Mouse (Mus musculus) spleen, adult 18-20 months (tissue): ENCODE measurements around the gene Ldlrad3.

Experiments used
- DNase-seq, 2 experiments: peaks; one replicate each; pipeline ENCODE4 v3.0.0; 2022; ENCODE audit warnings: mixed read lengths in 2 of 2

Ldlrad3 gene

DNA sequence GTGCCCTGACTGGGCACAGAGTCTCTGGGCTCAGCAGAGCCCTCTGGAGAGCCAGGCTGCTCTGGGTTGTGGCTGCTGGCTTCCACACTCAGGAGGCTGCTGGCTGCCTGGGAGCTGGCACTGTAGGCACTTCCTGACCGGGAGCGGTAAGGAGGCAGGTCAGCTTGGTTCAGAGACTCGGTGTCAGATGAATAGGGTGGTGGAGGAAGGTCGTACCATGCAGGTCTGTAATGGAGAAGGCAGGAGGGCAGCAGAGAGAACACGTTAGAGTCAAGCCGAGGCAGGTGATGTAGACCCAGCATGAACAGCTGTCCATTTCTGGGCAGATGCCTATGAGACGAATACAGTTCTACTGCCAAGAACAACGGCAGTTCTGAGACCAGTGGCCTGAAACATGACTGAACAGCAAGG lies 233.2 kb downstream of the Ldlrad3 start:
- DNase-seq = no peak

DNA sequence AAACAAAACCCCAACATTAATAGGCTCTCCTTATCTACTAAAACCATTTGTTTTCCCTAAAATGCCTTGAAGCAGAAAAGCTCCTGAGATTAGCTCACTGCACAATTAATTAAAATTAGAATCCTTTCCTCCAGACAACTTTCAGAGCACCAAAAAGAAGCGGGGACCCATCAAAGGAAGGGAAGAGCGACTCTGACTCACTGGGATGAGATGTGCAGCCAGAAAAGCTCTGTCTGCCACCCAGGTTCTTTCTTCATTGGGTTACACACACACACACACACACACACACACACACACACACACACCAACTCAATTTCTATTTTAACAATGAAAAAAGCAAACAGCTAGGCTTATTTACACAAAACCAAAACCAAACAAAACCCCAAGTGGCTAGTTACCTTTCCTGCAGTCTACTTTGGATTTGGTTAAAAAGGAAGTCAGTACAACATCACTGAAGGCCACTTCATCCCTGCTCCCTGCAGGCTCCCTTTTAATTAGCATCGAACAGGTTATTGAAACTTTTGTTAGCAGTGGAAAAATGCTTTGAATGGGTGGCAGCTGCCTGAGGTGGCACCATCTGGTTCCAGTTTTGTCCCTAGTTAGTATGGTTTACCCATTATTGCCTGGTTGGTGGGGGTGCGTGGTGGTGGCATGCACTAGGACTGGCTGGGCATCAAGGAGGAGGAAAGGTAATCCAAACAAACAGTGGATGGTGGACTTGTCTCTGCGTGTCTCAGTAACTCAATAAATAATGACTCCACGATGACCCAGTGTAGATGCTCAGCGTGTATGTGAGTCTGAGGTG lies 235.3 kb downstream of the Ldlrad3 start:
- no peak for DNase-seq

DNA sequence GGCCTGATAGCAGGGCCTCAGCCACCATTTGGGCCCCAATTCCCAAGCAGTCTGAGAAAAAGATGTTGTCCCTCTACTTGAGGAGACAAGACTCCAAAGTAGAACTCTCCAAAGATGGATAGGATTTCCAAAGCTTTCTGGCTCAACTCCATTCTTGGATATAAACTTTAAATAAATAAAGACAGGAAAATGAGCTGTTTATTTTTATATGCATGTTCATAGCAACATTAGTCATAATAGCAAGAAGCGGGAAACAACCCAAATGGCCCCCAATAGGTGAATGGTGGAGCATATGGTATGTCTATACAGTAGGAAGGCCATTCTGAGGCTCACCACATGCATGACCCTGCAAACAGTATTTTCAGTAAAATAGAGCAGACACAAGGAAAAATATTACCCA lies 251.2 kb downstream of the Ldlrad3 start:
- no peak for DNase-seq

DNA sequence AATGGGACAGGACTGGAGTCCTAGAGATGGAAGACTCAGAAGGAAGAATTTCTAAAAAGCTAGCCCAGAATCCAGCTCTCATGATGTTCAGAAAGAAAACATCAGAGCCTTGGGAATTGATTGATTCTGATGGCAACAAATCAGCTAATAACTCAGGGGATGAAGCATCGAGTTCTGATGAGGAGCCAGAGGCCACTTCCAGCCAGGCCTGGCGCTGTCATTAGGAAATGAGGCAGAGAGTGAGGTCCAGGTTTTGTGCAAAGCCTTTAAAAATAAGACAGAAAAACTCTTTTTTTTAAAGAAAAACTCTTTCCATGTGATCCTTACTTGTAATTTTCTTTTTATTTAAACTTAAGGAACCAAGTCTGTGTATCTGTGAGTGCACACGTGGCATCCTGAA lies 252.9 kb downstream of the Ldlrad3 start:
- no peak for DNase-seq

DNA sequence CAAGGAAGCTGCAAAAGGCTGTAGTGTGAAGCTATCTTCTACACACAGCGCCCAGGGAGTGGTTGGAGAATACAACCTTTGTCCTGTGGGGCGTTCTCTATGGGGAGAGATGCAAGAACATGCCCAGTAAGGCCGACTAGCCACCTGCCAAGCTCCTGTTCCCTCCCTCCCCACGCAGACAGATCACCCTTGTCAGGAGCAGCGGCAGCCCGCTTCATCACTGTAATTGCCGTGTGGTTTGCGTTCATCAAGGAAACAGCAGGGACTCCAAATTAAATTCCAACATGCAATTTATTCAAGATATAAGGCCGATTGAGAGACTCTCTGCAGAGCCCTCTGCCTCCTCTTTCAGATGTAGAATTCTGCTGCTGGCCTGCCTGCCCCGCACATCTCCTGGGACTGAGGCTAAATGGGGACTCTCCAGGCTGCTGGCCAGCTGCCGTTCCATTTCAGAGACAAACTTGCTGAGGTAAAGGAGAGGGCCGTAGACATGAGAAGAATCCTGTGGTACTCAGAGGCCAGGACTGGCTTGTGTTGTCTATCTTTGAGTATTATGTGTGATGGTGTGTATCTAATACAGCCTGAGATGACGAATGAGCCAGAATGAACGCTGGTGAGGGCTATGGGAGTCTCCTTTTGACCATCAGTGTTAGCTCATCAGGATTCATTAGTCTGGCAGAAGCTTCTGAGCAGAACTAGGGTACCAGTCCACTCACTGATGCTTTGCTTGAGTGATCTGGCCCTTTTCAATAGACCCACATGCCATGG lies 253.8 kb downstream of the Ldlrad3 start:
- no peak for DNase-seq

DNA sequence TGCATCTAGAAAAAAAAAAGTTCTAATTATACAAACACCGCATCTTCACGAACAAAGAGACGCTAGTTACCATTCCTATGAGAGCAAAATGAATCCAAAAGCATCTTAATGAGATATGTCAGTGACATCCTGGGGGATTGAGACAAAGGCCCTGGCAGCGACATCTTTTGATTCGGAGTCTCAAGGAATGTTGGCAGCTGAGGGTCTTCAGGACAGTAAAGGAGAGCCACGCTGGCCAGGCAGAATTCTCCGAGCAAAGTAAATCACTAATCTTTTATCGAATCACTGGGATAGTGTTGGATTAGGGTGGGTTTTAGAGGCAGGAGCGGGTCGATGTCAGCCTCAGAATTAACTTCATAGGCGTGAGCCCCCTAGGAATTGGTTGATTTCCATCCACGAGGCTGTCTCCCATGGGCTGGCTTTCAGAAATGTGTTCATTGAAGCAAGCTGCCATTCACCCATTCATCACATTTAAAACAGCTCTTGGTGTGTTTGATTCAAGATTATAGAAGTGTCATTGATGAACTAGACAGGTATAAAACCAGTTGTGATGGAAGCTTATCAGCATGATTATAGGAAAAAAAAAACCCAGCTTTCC lies 260.5 kb downstream of the Ldlrad3 start:
- no peak for DNase-seq

DNA sequence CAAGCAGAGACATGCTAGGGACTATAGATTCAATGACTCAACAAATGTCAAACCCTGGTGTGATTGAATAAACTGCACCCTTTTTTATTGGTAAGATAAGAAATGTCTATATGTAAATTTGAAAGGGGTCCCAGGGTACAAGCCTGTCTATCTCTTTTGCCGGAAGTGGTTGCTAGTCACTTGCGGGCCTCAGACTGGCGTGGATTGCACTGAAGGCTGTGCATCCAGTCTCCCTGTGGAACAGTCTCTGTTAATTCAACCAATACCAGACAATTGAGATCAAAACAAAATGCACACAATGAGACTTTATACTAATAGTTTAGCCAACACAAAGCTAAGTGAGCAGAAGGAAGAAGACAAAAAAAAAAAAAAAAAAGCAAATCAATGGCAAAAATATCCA lies 261.0 kb downstream of the Ldlrad3 start:
- no peak for DNase-seq

DNA sequence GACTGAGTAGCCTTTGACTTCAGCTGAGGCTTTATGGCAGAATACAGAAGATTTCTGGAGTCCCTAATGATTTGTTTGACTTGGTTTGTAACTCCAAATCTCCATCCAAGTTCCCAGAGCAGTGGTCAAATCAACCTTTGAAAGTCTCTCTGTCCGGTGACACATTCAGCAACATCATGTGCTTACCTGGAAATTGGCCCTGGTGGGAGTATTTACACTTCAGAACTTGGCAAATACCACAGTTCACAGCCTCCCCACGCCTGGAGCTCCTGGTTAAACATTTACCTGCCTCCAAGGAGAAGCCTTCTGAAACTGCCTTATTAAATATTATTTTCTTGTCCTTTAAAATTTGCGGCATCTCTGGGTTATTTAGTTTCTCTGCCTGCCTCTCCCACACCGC lies 263.0 kb downstream of the Ldlrad3 start:
- DNase-seq = no peak

DNA sequence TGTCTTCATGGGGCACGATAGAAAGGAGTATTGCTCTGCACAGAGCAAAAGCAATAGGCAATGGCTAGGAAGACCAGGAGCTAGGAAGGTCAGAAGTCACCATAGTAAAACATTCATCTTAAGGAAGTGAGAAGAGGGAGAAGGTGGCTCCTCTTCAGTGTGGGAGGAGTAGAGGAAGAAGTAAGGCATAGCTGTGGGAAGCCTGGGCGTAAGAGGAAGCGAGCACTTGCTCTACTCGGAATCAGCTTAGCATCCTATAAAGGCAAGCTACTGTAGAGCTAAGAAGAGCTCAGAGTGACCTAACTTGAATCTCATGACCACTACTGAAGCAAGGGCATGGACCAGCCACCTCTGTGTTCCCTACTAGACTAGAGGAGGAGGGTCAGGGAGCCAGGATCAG lies 263.9 kb downstream of the Ldlrad3 start:
- DNase-seq = no peak

DNA sequence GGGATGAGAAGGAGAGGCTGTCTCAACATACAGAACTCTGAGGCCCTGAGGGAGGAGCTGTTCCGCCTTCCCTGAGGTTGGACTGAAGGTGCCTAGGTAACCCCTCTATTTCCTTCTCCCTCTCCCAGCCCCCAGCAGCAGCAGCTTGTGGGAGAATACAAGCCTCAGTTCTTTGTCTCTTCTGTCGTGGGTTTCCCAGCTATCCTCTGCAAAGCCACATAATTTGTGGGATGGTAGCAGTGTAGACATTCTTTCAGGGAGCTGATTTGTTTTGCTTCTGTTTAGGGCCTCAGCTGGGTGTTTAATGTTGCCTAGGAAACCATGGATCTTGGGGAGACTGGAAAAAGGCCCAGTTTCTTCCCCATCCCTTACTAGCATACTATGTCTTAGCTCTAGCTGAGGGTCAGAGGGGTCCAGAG lies 266.0 kb downstream of the Ldlrad3 start:
- DNase-seq = no peak

DNA sequence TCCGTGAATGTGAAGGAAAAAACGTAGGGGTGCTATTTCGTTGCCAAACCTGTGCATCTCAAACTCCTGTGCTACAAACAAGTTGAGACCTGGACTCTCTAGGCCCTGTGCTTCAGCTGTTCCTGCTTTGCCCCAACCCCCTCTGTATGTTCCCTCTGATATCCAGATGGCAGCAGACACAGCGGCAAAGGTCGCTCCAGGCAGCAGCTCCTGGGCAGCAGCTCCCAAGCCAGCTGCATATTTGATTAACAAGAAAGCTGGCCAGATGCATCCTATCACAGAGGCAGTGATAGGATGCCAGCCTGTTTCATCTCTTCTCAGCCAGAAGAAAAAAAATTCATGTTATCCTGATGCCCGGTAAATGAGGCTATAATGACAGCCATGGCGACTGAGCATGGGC lies 267.7 kb downstream of the Ldlrad3 start:
- no peak for DNase-seq

DNA sequence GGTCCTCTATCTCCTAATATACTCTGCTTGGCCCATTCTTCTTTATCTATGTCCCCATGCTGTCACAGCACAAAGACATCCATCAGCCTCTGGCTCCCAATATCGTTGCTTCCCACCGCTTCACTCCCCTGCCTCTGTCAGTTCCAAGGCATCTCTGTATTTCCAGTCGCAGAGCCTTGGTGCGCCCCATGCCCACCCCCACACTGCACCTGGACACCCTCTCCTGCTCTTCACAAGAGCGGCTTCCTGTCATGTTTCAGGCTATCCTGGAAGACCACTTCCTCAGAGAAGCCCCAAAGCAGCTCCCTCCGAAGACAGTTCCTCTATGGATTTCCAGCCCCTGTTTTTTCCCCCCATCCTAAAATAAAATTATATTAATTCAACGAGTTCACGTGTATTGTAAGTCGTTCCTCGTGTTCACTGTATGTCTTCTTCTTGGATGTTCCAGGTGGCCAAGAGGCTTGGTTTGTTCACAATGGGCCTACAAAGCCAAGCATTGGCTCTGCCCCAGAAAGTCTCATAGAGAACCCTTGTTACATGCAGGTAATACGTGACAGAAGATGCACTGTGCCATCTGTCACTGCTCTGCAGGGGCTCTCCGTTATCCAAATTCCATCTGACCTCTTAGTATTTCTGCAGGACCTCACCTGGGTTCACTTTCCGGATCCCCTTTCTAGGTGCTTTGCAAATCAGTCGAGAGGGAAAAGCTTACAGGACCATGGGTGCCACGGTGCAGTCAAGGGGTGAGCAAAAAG lies 276.7 kb downstream of the Ldlrad3 start:
- no peak for DNase-seq

DNA sequence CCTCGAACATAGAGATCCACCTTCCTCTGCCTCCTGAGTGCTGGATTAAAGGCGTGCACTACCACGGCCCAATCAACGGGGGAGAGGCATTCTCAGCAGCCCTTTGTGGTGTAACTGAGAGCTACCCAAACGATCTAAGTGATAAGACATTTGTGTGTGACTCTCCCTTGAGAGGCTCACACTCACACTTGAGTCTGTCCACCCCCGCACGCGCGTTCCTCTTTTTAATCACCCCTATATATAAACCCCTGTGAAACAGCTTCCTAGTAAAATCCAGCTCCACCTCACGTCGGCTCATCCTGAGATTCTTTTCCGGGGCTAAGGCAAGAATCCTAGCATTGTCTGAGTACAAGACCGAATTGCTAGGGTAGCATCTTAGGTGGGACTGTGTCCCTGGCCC lies 277.4 kb downstream of the Ldlrad3 start:
- DNase-seq = no peak

DNA sequence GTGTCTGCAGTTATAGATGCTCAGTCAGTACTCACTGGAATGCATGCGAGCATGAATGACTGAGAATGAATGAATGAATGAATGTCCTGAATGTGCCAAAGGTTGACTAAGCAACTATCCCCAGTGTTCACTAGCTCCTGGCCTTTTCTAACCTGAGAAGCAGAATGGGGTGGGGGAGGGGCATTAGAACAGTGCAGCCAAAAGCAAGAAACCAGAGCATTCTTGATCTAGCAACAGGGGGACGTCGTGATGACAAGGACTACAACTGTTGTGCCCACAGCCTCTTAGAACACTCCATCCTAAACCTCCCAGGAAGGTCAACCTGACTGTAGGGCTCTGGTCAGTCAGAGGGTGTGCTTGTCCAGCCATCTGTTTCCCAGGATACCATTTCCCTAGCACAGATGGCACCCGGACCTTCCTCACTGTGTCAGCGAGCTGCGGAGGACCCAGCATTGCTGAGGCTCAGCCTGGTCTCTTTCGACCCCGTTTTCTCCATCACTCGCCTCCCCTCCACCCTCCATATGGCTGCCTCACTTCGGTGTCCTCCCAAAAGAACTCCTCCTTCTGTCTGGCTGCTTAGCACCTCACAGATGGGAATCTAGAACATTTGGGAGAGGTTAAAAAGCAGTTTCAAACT lies 278.7 kb downstream of the Ldlrad3 start:
- DNase-seq = no peak

DNA sequence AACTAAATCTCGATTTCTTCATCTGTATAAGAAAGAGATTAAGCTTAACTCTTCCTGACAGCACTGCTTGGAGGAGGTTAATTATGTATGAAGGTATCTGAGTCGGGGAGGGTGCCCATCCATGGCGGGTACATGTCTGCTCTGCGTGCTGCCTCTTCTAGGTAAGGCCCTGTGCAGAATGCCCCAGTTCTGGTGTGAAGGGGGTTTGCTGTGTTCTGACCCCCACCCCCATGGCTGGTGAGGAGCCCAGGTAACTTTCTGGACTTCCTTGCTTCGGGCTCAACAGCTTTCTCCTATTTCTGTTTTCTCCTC lies 279.9 kb downstream of the Ldlrad3 start:
- no peak for DNase-seq

DNA sequence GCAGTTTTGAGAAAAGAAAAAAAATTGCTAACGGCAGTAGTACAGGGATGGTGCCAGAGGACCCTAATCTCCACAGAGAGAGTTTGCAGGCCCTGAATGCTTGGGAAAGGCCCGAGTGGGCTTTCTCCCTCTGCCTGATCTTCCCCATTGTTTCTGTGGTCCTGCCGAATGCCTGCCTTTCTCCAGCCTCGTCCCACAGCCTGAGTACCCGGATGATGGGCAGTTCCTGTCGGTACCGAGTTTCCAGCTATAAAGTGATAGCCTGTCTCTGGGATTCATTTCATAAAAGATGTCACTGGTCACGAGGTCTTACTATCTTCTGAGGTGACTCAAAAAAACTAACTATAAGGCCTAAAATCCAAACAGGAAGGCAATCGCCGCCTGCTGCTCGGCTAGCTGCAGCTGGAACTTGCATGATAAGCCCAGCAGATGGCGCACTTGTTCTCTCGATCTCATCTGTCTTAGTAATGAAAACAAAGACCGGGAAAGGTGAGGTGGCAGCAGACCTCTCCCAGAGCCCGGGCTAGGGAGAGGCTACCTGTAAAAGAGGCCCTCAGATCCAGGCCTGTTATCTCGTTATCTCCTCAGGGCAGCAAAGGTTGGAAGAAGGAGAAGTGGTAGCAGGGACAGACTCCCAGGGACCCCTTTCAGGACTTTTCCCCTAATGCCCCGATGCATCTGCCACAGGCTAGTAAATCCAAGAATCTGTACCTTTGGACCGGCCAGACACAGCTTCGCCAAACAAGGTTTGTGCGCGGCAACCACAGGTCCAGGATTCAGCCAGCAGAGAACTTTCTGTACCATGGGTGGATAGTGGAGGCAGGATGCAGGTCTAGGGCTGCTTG lies 280.4 kb downstream of the Ldlrad3 start:
- DNase-seq = peak; percentile 47 to 65

DNA sequence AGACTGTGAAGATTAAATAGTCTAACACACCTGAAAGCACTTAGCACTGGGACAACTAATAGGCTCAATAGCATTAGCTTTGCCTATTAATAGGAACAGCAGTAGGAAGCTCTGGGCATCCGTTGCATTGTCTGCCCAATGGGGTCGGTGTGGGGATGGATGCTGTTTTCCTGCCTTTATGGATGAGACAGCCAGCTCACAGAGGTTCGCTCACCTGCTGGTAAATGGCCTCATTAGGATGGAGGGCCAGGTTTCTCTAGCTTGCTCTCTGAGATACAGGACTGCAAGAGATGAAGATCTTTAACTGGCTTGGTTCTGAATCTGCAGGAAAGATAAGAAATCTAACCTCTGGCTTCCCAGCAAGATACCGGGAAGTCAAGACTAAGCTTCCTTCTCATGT lies 284.0 kb downstream of the Ldlrad3 start:
- DNase-seq = no peak
